8 mouse cellular contexts compared by ENCODE assay signal in genomic region chr17:26124560-26124959, GRCm38 (mm10). TPM values are rescaled to one million over a fixed set of nuclear protein-coding genes. Genes with fewer than 3 reads are reported as not detected.
DNase-seq lines count a peak whose midpoint lies in the region; ATAC-seq and TF ChIP-seq lines count a peak whose summit lies in the region.

No protein-coding gene starts in this region.

- TF ChIP-seq CTCF in hindbrain, postnatal 0 days (IDR thresholded peaks at IDR 0.05; ENCODE audit: low read depth), result no peak
- TF ChIP-seq CTCF in midbrain, postnatal 0 days (IDR thresholded peaks at IDR 0.05), result no peak

- 92% methylated on average over 7 of the region's 7 CpGs for WGBS in kidney, embryonic 14.5 days
- WGBS in embryonic facial prominence, embryonic 10.5 days, result 90% methylated on average over 7 of the region's 7 CpGs
- 81% methylated on average over 7 of the region's 7 CpGs for WGBS in hindbrain, postnatal 0 days
- WGBS in midbrain, postnatal 0 days, result 89% methylated on average over 7 of the region's 7 CpGs

- peak overlapping the region; percentile 88 for H3K4me2 ChIP-seq in kidney, embryonic 14.5 days (replicated peaks; ENCODE audit: low read depth, low read length)
- H3K4me2 ChIP-seq in hindbrain, postnatal 0 days (ENCODE audit: low read depth, low read length), result peak overlapping the region; percentile 77
- peak overlapping the region; percentile 79 for H3K4me2 ChIP-seq in midbrain, postnatal 0 days (ENCODE audit: low read depth, low read length, poor library complexity, severe bottlenecking)

- peaks cover 9% of the 10 kb centered on the region for H3K4me1 ChIP-seq in kidney, embryonic 14.5 days (ENCODE audit: control insufficient read depth, insufficient read depth, low read length)
- H3K4me1 ChIP-seq in embryonic facial prominence, embryonic 10.5 days, result peaks cover 31% of the 10 kb centered on the region
- peaks cover 7% of the 10 kb centered on the region for H3K4me1 ChIP-seq in hindbrain, postnatal 0 days (ENCODE audit: insufficient read depth, low read length)
- peaks cover 10% of the 10 kb centered on the region; the same call in 1 of the 2 replicates for H3K4me1 ChIP-seq in midbrain, postnatal 0 days (ENCODE audit: insufficient read depth, low read length)

- H3K36me3 ChIP-seq in kidney, embryonic 14.5 days (ENCODE audit: control insufficient read depth, insufficient read depth, low read length), result peaks cover 44% of the 10 kb centered on the region
- peaks cover 47% of the 10 kb centered on the region for H3K36me3 ChIP-seq in embryonic facial prominence, embryonic 10.5 days (replicated peaks)
- H3K36me3 ChIP-seq in hindbrain, postnatal 0 days (ENCODE audit: insufficient read depth, low read length), result peaks cover 20% of the 10 kb centered on the region; the same call in 1 of the 2 replicates
- H3K36me3 ChIP-seq in midbrain, postnatal 0 days (ENCODE audit: insufficient read depth, low read length), result peaks cover 31% of the 10 kb centered on the region

- no peak overlapping the region for H3K27ac ChIP-seq in kidney, embryonic 14.5 days (ENCODE audit: low read depth, low read length)
- no peak overlapping the region for H3K27ac ChIP-seq in embryonic facial prominence, embryonic 10.5 days (replicated peaks)
- no peak overlapping the region for H3K27ac ChIP-seq in hindbrain, postnatal 0 days
- no peak overlapping the region for H3K27ac ChIP-seq in midbrain, postnatal 0 days (ENCODE audit: low read depth, low read length)

- H3K4me3 ChIP-seq in kidney, embryonic 14.5 days (ENCODE audit: low read length), result peak overlapping the region; percentile 96
- H3K4me3 ChIP-seq in embryonic facial prominence, embryonic 10.5 days, result peak overlapping the region; percentile 98
- H3K4me3 ChIP-seq in hindbrain, postnatal 0 days (ENCODE audit: low read length), result peak overlapping the region; percentile 78
- peak overlapping the region; percentile 55 for H3K4me3 ChIP-seq in midbrain, postnatal 0 days (ENCODE audit: low read depth, low read length)

- H3K9ac ChIP-seq in kidney, embryonic 14.5 days (ENCODE audit: low read depth, low read length), result peak overlapping the region; percentile 90
- peak overlapping the region; percentile 65; the same call in 1 of the 2 replicates for H3K9ac ChIP-seq in hindbrain, postnatal 0 days (replicated peaks; ENCODE audit: low read length)
- H3K9ac ChIP-seq in midbrain, postnatal 0 days (replicated peaks; ENCODE audit: low read length, poor library complexity, severe bottlenecking), result peak overlapping the region; percentile 58

- ATAC-seq in kidney, embryonic 14.5 days (ENCODE audit: low FRiP score, low TSS enrichment), result no peak
- ATAC-seq in hindbrain, postnatal 0 days, result no peak
- ATAC-seq in midbrain, postnatal 0 days (ENCODE audit: low FRiP score), result no peak

- no peak for DNase-seq in kidney, adult 9 months
- no peak for DNase-seq in embryonic facial prominence, embryonic 10.5 days (ENCODE audit: low spot score)
- no peak for DNase-seq in hindbrain, postnatal 0 days (ENCODE audit: low spot score)
- no peak for DNase-seq in midbrain, postnatal 0 days (ENCODE audit: low spot score)
- no peak for DNase-seq in T-cell, adult 2 months (ENCODE audit: low spot score)
- no peak for DNase-seq in right cerebral cortex, postnatal 10 days (ENCODE audit: low spot score in 2 of 2)
- DNase-seq in embryo, embryonic 11 days, result no peak

- H3K9me3 ChIP-seq in kidney, embryonic 14.5 days (ENCODE audit: control insufficient read depth, low read length), result no peaks in the 10 kb centered on the region
- no peaks in the 10 kb centered on the region for H3K9me3 ChIP-seq in embryonic facial prominence, embryonic 10.5 days
- H3K9me3 ChIP-seq in hindbrain, postnatal 0 days (ENCODE audit: low read length), result no peaks in the 10 kb centered on the region
- no peaks in the 10 kb centered on the region for H3K9me3 ChIP-seq in midbrain, postnatal 0 days (ENCODE audit: low read length)

- H3K27me3 ChIP-seq in kidney, embryonic 14.5 days (ENCODE audit: control insufficient read depth, insufficient read depth, low read length), result no peaks in the 10 kb centered on the region
- peaks cover 4% of the 10 kb centered on the region for H3K27me3 ChIP-seq in embryonic facial prominence, embryonic 10.5 days (replicated peaks; ENCODE audit: low read depth, poor library complexity, severe bottlenecking)
- no peaks in the 10 kb centered on the region for H3K27me3 ChIP-seq in hindbrain, postnatal 0 days (ENCODE audit: insufficient read depth, low read length)
- no peaks in the 10 kb centered on the region for H3K27me3 ChIP-seq in midbrain, postnatal 0 days (ENCODE audit: insufficient read depth, low read length)

RNA-seq across cellular contexts. Expression of gene Mrpl28, which starts 1.3 kb away (rescaled TPM):
- 225 and 241 TPM in 2 replicates for polyA plus RNA-seq in kidney, embryonic 14.5 days (2014; fragmentation: Nextera tagmentation; extraction: Ambion mirVana)
- polyA plus RNA-seq in embryonic facial prominence, embryonic 10.5 days (2016; fragmentation: Nextera tagmentation; extraction: Ambion mirVana), result 289 and 299 TPM in 2 replicates
- 107 and 138 TPM in 2 replicates for total RNA-seq in hindbrain, postnatal 0 days (2014; rRNA removed)
- 189 and 194 TPM in 2 replicates for polyA plus RNA-seq in hindbrain, postnatal 0 days (2015; fragmentation: Nextera tagmentation; extraction: Ambion mirVana)
- 95.0 and 117 TPM in 2 replicates for total RNA-seq in midbrain, postnatal 0 days (2014; rRNA removed)
- 165 and 179 TPM in 2 replicates for polyA plus RNA-seq in midbrain, postnatal 0 days (2015; fragmentation: Nextera tagmentation; extraction: Ambion mirVana)

RNA-seq across cellular contexts. Expression of gene Tmem8, which starts 11.5 kb away (rescaled TPM):
- polyA plus RNA-seq in kidney, embryonic 14.5 days (2014; fragmentation: Nextera tagmentation; extraction: Ambion mirVana), result 2.5 and 2.6 TPM in 2 replicates
- 1.2 TPM in 2 replicates for polyA plus RNA-seq in embryonic facial prominence, embryonic 10.5 days (2016; fragmentation: Nextera tagmentation; extraction: Ambion mirVana)
- total RNA-seq in hindbrain, postnatal 0 days (2014; rRNA removed), result 10.4 and 11.8 TPM in 2 replicates
- polyA plus RNA-seq in hindbrain, postnatal 0 days (2015; fragmentation: Nextera tagmentation; extraction: Ambion mirVana), result 3.8 and 4.0 TPM in 2 replicates
- total RNA-seq in midbrain, postnatal 0 days (2014; rRNA removed), result 9.0 and 9.5 TPM in 2 replicates
- 3.5 TPM in 2 replicates for polyA plus RNA-seq in midbrain, postnatal 0 days (2015; fragmentation: Nextera tagmentation; extraction: Ambion mirVana)

RNA-seq across cellular contexts. Expression of gene Axin1, which starts 13.9 kb away (rescaled TPM):
- polyA plus RNA-seq in kidney, embryonic 14.5 days (2014; fragmentation: Nextera tagmentation; extraction: Ambion mirVana), result 8.9 and 10.2 TPM in 2 replicates
- polyA plus RNA-seq in embryonic facial prominence, embryonic 10.5 days (2016; fragmentation: Nextera tagmentation; extraction: Ambion mirVana), result 9.5 and 12.4 TPM in 2 replicates
- 36.0 and 51.3 TPM in 2 replicates for total RNA-seq in hindbrain, postnatal 0 days (2014; rRNA removed)
- polyA plus RNA-seq in hindbrain, postnatal 0 days (2015; fragmentation: Nextera tagmentation; extraction: Ambion mirVana), result 10.0 and 11.2 TPM in 2 replicates
- 27.2 and 30.0 TPM in 2 replicates for total RNA-seq in midbrain, postnatal 0 days (2014; rRNA removed)
- polyA plus RNA-seq in midbrain, postnatal 0 days (2015; fragmentation: Nextera tagmentation; extraction: Ambion mirVana), result 18.5 and 21.0 TPM in 2 replicates

RNA-seq across cellular contexts. Expression of gene Nme4, which starts 29.2 kb away (rescaled TPM):
- polyA plus RNA-seq in kidney, embryonic 14.5 days (2014; fragmentation: Nextera tagmentation; extraction: Ambion mirVana), result 107 and 146 TPM in 2 replicates
- polyA plus RNA-seq in embryonic facial prominence, embryonic 10.5 days (2016; fragmentation: Nextera tagmentation; extraction: Ambion mirVana), result 145 and 159 TPM in 2 replicates
- total RNA-seq in hindbrain, postnatal 0 days (2014; rRNA removed), result 20.1 and 23.3 TPM in 2 replicates
- polyA plus RNA-seq in hindbrain, postnatal 0 days (2015; fragmentation: Nextera tagmentation; extraction: Ambion mirVana), result 16.0 and 18.3 TPM in 2 replicates
- 6.4 and 7.7 TPM in 2 replicates for total RNA-seq in midbrain, postnatal 0 days (2014; rRNA removed)
- 9.2 and 10.2 TPM in 2 replicates for polyA plus RNA-seq in midbrain, postnatal 0 days (2015; fragmentation: Nextera tagmentation; extraction: Ambion mirVana)

RNA-seq across cellular contexts. Expression of gene Decr2, which starts 34.4 kb away (rescaled TPM):
- 24.6 and 35.1 TPM in 2 replicates for polyA plus RNA-seq in kidney, embryonic 14.5 days (2014; fragmentation: Nextera tagmentation; extraction: Ambion mirVana)
- 29.1 and 30.1 TPM in 2 replicates for polyA plus RNA-seq in embryonic facial prominence, embryonic 10.5 days (2016; fragmentation: Nextera tagmentation; extraction: Ambion mirVana)
- total RNA-seq in hindbrain, postnatal 0 days (2014; rRNA removed), result 35.6 and 40.6 TPM in 2 replicates
- 41.1 and 44.7 TPM in 2 replicates for polyA plus RNA-seq in hindbrain, postnatal 0 days (2015; fragmentation: Nextera tagmentation; extraction: Ambion mirVana)
- total RNA-seq in midbrain, postnatal 0 days (2014; rRNA removed), result 38.0 and 41.1 TPM in 2 replicates
- 42.3 and 44.4 TPM in 2 replicates for polyA plus RNA-seq in midbrain, postnatal 0 days (2015; fragmentation: Nextera tagmentation; extraction: Ambion mirVana)
